Mouse (Mus musculus) liver, postnatal 0 days (tissue): Measurements from ENCODE around the gene L1cam.

Experiments
- CTCF ChIP-seq: sonication (generic); IDR thresholded peaks from 2 replicates; pipeline ENCODE4 v1.5.1; 2016; ENCODE audit warnings: antibody characterized with exemption, low read depth
- EP300 ChIP-seq: IDR thresholded peaks from 2 replicates; pipeline ENCODE4 v1.6.1; 2016; ENCODE audit warnings: antibody characterized with exemption, low read depth, mild to moderate bottlenecking

- no peak for TF ChIP-seq EP300
- no peak for TF ChIP-seq CTCF
Measured at GRCm38 (mm10) chrX:73880194-73881035, 15.5 kb downstream of the L1cam start.
